10 mouse cellular contexts compared by ENCODE assay signal in genomic region chr9:44645481-44645880, GRCm38 (mm10). TPM values are rescaled to one million over a fixed set of nuclear protein-coding genes. Genes with fewer than 3 reads are reported as not detected.
DNase-seq lines count a peak whose midpoint lies in the region; ATAC-seq and TF ChIP-seq lines count a peak whose summit lies in the region.
"Had no signal": no experiment of that assay in that cellular context is flagged by ENCODE, and none has a peak within 500 bp of the region (broad histone marks: within the 10 kb centered on the region; RNA-seq: fewer than 3 reads in every experiment).

No protein-coding gene starts in this region.

- intact Hi-C loops in gastrocnemius, adult 2 months (cut with DNase I): no loop called here

- no peak overlapping the region for H3K9ac ChIP-seq in kidney, embryonic 15.5 days
- H3K9ac ChIP-seq in liver, embryonic 11.5 days (ENCODE audit: low read depth, low read length): no peak overlapping the region
- H3K9ac ChIP-seq in hindbrain, embryonic 12.5 days: no peak overlapping the region
- no peak overlapping the region for H3K9ac ChIP-seq in forebrain, embryonic 13.5 days
- H3K9ac ChIP-seq: liver, embryonic 15.5 days had no signal

- no peaks in the 10 kb centered on the region for H3K4me1 ChIP-seq in kidney, embryonic 15.5 days
- no peaks in the 10 kb centered on the region for H3K4me1 ChIP-seq in liver, embryonic 11.5 days (replicated peaks; ENCODE audit: control insufficient read depth, insufficient read depth, low read length)
- no peaks in the 10 kb centered on the region for H3K4me1 ChIP-seq in hindbrain, embryonic 12.5 days
- H3K4me1 ChIP-seq in forebrain, embryonic 13.5 days: no peaks in the 10 kb centered on the region

- DNase-seq in kidney, adult 18-20 months: peak; percentile 57
- DNase-seq in MN1 (ENCODE audit: low spot score): peak; percentile 28
- DNase-seq in gastrocnemius, adult 2 months: peak; percentile 84
- DNase-seq in liver, embryonic 11.5 days (ENCODE audit: low spot score): no peak
- no peak for DNase-seq in right cerebral cortex, postnatal 36 days (ENCODE audit: low spot score in 2 of 2)

- ATAC-seq in kidney, embryonic 15.5 days (replicated peaks; ENCODE audit: low FRiP score): no peak
- ATAC-seq in liver, embryonic 11.5 days (replicated peaks; ENCODE audit: low FRiP score): no peak
- ATAC-seq in hindbrain, embryonic 12.5 days (ENCODE audit: low FRiP score): no peak
- no peak for ATAC-seq in forebrain, embryonic 13.5 days

- no peaks in the 10 kb centered on the region for H3K27me3 ChIP-seq in kidney, embryonic 15.5 days
- no peaks in the 10 kb centered on the region for H3K27me3 ChIP-seq in liver, embryonic 11.5 days (replicated peaks; ENCODE audit: control insufficient read depth, insufficient read depth, low read length)
- H3K27me3 ChIP-seq in hindbrain, embryonic 12.5 days: no peaks in the 10 kb centered on the region
- no peaks in the 10 kb centered on the region for H3K27me3 ChIP-seq in forebrain, embryonic 13.5 days
- H3K27me3 ChIP-seq: liver, embryonic 15.5 days had no signal

- 60% methylated on average over 5 of the region's 5 CpGs for WGBS in kidney, embryonic 15.5 days
- 66% methylated on average over 5 of the region's 5 CpGs for WGBS in liver, embryonic 11.5 days
- WGBS in hindbrain, embryonic 12.5 days: 78% methylated on average over 5 of the region's 5 CpGs
- 73% methylated on average over 5 of the region's 5 CpGs for WGBS in forebrain, embryonic 13.5 days

- H3K9me3 ChIP-seq in kidney, embryonic 15.5 days (replicated peaks): no peaks in the 10 kb centered on the region
- no peaks in the 10 kb centered on the region for H3K9me3 ChIP-seq in liver, embryonic 11.5 days (ENCODE audit: control insufficient read depth, low read length)
- no peaks in the 10 kb centered on the region for H3K9me3 ChIP-seq in hindbrain, embryonic 12.5 days (replicated peaks)
- H3K9me3 ChIP-seq in forebrain, embryonic 13.5 days (replicated peaks): no peaks in the 10 kb centered on the region; the same call in 1 of the 2 replicates
- H3K9me3 ChIP-seq: liver, embryonic 15.5 days had no signal

- no peak overlapping the region for H3K4me3 ChIP-seq in kidney, embryonic 15.5 days (replicated peaks)
- H3K4me3 ChIP-seq in gastrocnemius, adult 2 months: no peak overlapping the region
- no peak overlapping the region for H3K4me3 ChIP-seq in liver, embryonic 11.5 days (ENCODE audit: low read depth, low read length)
- H3K4me3 ChIP-seq in hindbrain, embryonic 12.5 days: no peak overlapping the region
- H3K4me3 ChIP-seq in forebrain, embryonic 13.5 days: no peak overlapping the region
- H3K4me3 ChIP-seq: liver, embryonic 15.5 days had no signal

- H3K36me3 ChIP-seq in kidney, embryonic 15.5 days: peaks cover 6% of the 10 kb centered on the region; the same call in 1 of the 2 replicates
- no peaks in the 10 kb centered on the region for H3K36me3 ChIP-seq in liver, embryonic 11.5 days (ENCODE audit: control insufficient read depth, insufficient read depth, low read length)
- no peaks in the 10 kb centered on the region for H3K36me3 ChIP-seq in hindbrain, embryonic 12.5 days
- H3K36me3 ChIP-seq in forebrain, embryonic 13.5 days (ENCODE audit: poor library complexity, severe bottlenecking): peaks cover 17% of the 10 kb centered on the region

- peak; percentile 30; the same call in 1 of the 2 replicates for TF ChIP-seq CTCF in gastrocnemius, adult 2 months (IDR thresholded peaks at IDR 0.05)

- no peak overlapping the region for H3K4me2 ChIP-seq in kidney, embryonic 15.5 days
- H3K4me2 ChIP-seq in liver, embryonic 11.5 days: peak overlapping the region; percentile 39; the same call in 1 of the 2 replicates
- H3K4me2 ChIP-seq in hindbrain, embryonic 12.5 days (replicated peaks): no peak overlapping the region
- no peak overlapping the region for H3K4me2 ChIP-seq in forebrain, embryonic 13.5 days

- H3K27ac ChIP-seq in kidney, embryonic 15.5 days: no peak overlapping the region
- no peak overlapping the region for H3K27ac ChIP-seq in gastrocnemius, adult 2 months
- H3K27ac ChIP-seq in liver, embryonic 11.5 days (ENCODE audit: low read depth, low read length): no peak overlapping the region
- no peak overlapping the region for H3K27ac ChIP-seq in hindbrain, embryonic 12.5 days
- H3K27ac ChIP-seq in forebrain, embryonic 13.5 days: no peak overlapping the region
- H3K27ac ChIP-seq: liver, embryonic 15.5 days had no signal

RNA-seq across cellular contexts. Expression of gene Treh, which starts 27.6 kb away (rescaled TPM):
- 0.22 and 0.23 TPM in 2 replicates for polyA plus RNA-seq in kidney, embryonic 15.5 days (2015; fragmentation: Nextera tagmentation; extraction: Ambion mirVana)
- not detected for total RNA-seq in gastrocnemius, adult 2 months (2021)
- polyA plus RNA-seq in liver, embryonic 11.5 days (2014; fragmentation: Nextera tagmentation; extraction: Ambion mirVana): not detected in 2 replicates
- polyA plus RNA-seq in hindbrain, embryonic 12.5 days (2016; fragmentation: Nextera tagmentation; extraction: Ambion mirVana): not detected in 2 replicates
- not detected in 2 replicates for polyA plus RNA-seq in forebrain, embryonic 13.5 days (2015; fragmentation: Nextera tagmentation; extraction: Ambion mirVana)
- polyA plus RNA-seq: liver, embryonic 15.5 days; testis, adult 2 months had no signal

RNA-seq across cellular contexts. Expression of gene Ddx6, which starts 40.8 kb away (rescaled TPM):
- 16.7 and 17.9 TPM in 2 replicates for polyA plus RNA-seq in kidney, embryonic 15.5 days (2015; fragmentation: Nextera tagmentation; extraction: Ambion mirVana)
- total RNA-seq in gastrocnemius, adult 2 months (2021): 10 to 100 TPM; 68.8 to 74.4 TPM
- polyA plus RNA-seq in liver, embryonic 11.5 days (2014; fragmentation: Nextera tagmentation; extraction: Ambion mirVana): 8.4 and 10.2 TPM in 2 replicates
- polyA plus RNA-seq in hindbrain, embryonic 12.5 days (2016; fragmentation: Nextera tagmentation; extraction: Ambion mirVana): 25.9 and 26.8 TPM in 2 replicates
- polyA plus RNA-seq in forebrain, embryonic 13.5 days (2015; fragmentation: Nextera tagmentation; extraction: Ambion mirVana): 28.1 and 30.0 TPM in 2 replicates

Comparison
In these comparisons a context has a peak if more than half of its experiments do, and no peak if none do; other contexts are left out.
1. DNase-seq: peak in kidney, adult 18-20 months (single experiment), MN1 (single experiment) and gastrocnemius, adult 2 months (single experiment); none in liver, embryonic 11.5 days (single experiment) and right cerebral cortex, postnatal 36 days (0 of 2).